Mouse (Mus musculus) thymus, adult 2 months (tissue): Measurements from ENCODE around the gene Myh9. TPM values are rescaled to one million over a fixed set of nuclear protein-coding genes. Genes with fewer than 3 reads are reported as not detected.
"Not testable (repeated sequence)": the region's sequence is repeated elsewhere in the genome, so short reads cannot be mapped to it uniquely, and the experiment has no call there.

Experiments used
- DNase-seq: peaks from one replicate; pipeline ENCODE4 v3.0.0; 2021
- H3K27ac ChIP-seq: fragments of 200-500 bp; 2 replicates; pipeline ENCODE4 v1.5.1; 2012; ENCODE audit warnings: low read length, control low read depth; ENCODE audit not compliant: control insufficient read depth, insufficient read depth
- H3K27me3 ChIP-seq: fragments of 200-500 bp; 2 replicates; pipeline ENCODE4 v1.6.1; 2012; ENCODE audit warnings: mild to moderate bottlenecking, low read length, moderate library complexity, mixed read lengths; ENCODE audit not compliant: control insufficient read depth, insufficient read depth
- H3K36me3 ChIP-seq: fragments of 200-500 bp; 2 replicates; pipeline ENCODE4 v1.6.1; 2012; ENCODE audit warnings: mild to moderate bottlenecking, low read length, moderate library complexity; ENCODE audit not compliant: control insufficient read depth, insufficient read depth
- H3K4me1 ChIP-seq: fragments of 200-500 bp; replicated peaks from 2 replicates; pipeline ENCODE4 v1.6.1; 2012; ENCODE audit warnings: low read length; ENCODE audit not compliant: control insufficient read depth, insufficient read depth
- H3K4me3 ChIP-seq: fragments of 200-500 bp; 2 replicates; pipeline ENCODE4 v1.5.1; 2012; ENCODE audit warnings: mild to moderate bottlenecking, low read length, control low read depth, moderate library complexity; ENCODE audit not compliant: control insufficient read depth, insufficient read depth
- CTCF ChIP-seq: fragments of 200-500 bp; IDR thresholded peaks from 2 replicates; pipeline ENCODE4 v1.5.1; 2012; ENCODE audit warnings: mild to moderate bottlenecking, control low read depth, low read length, moderate library complexity, borderline replicate concordance; ENCODE audit not compliant: control insufficient read depth, poor library complexity, insufficient read depth; ENCODE audit errors: extremely low read depth
- POLR2A ChIP-seq: fragments of 200-500 bp; IDR thresholded peaks from 2 replicates; pipeline ENCODE4 v1.6.1; 2012; ENCODE audit warnings: mild to moderate bottlenecking, low read length, control low read depth, moderate library complexity; ENCODE audit not compliant: control insufficient read depth, poor library complexity, insufficient read depth; ENCODE audit errors: extremely low read depth
- WGBS: fragments of 180-500 bp; shearing (Covaris S2); methylation state at CpG from one replicate; pipeline ENCODE4 v1.1.7; 2018; 5-methylcytosine and 5-hydroxymethylcytosine counted together
- polyA plus RNA-seq: library from polyadenylated mRNA; depleted of rRNA; stranded (reverse); fragments of >200 nt; gene quantifications from 2 replicates; pipeline ENCODE4 v1.2.3, GENCODE M21; 2012

Gene Myh9
- polyA plus RNA-seq, 1 experiment = 167 TPM

- DNase-seq = peak; percentile 72
- H3K4me1 ChIP-seq = no peaks in the 10 kb centered on the region
- no peak overlapping the region for H3K4me3 ChIP-seq
- 49% methylated on average over 1 of the region's 1 CpGs for WGBS
- H3K27ac ChIP-seq = no peak overlapping the region
- no peaks in the 10 kb centered on the region for H3K36me3 ChIP-seq
- TF ChIP-seq POLR2A (no peak), CTCF (no peak)
- H3K27me3 ChIP-seq = no peaks in the 10 kb centered on the region
These were observed 91.5 kb downstream of the Myh9 start for GRCm38 (mm10) chr15:77750461-77750860.

- Histone ChIP-seq H3K27me3 (no peaks in the 10 kb centered on the region), H3K36me3 (no peaks in the 10 kb centered on the region), H3K27ac (no peak overlapping the region), H3K4me1 (no peaks in the 10 kb centered on the region), H3K4me3 (no peak overlapping the region)
- no peak for DNase-seq
- TF ChIP-seq CTCF = no peak
- no peak for TF ChIP-seq POLR2A
- 96% methylated on average over 10 of the region's 10 CpGs for WGBS
These were observed 92.3 kb downstream of the Myh9 start for GRCm38 (mm10) chr15:77749717-77750116.

GRCm38 (mm10) chr15:77748414-77748813 is 93.6 kb downstream of the Myh9 start:
- Histone ChIP-seq H3K27ac (no peak overlapping the region), H3K4me3 (no peak overlapping the region), H3K36me3 (no peaks in the 10 kb centered on the region), H3K4me1 (no peaks in the 10 kb centered on the region), H3K27me3 (no peaks in the 10 kb centered on the region)
- TF ChIP-seq POLR2A = no peak
- no peak for TF ChIP-seq CTCF
- WGBS = 89% methylated on average over 3 of the region's 3 CpGs
- no peak for DNase-seq

GRCm38 (mm10) chr15:77746326-77746725 is 95.6 kb downstream of the Myh9 start:
- TF ChIP-seq POLR2A = no peak
- no peak for TF ChIP-seq CTCF
- H3K4me1 ChIP-seq = no peaks in the 10 kb centered on the region
- 94% methylated on average over 1 of the region's 1 CpGs for WGBS
- no peak overlapping the region for H3K4me3 ChIP-seq
- H3K36me3 ChIP-seq = no peaks in the 10 kb centered on the region
- H3K27me3 ChIP-seq = no peaks in the 10 kb centered on the region
- no peak overlapping the region for H3K27ac ChIP-seq
- DNase-seq = no peak

- no peak overlapping the region for H3K4me3 ChIP-seq
- H3K36me3 ChIP-seq = no peaks in the 10 kb centered on the region
- no peak overlapping the region for H3K27ac ChIP-seq
- TF ChIP-seq POLR2A = no peak
- no peak for TF ChIP-seq CTCF
- H3K4me1 ChIP-seq = no peaks in the 10 kb centered on the region
- no peaks in the 10 kb centered on the region for H3K27me3 ChIP-seq
- no peak for DNase-seq
These were observed 96.9 kb downstream of the Myh9 start for GRCm38 (mm10) chr15:77745081-77745480.

- Histone ChIP-seq H3K27me3 (no peaks in the 10 kb centered on the region), H3K27ac (no peak overlapping the region), H3K36me3 (no peaks in the 10 kb centered on the region), H3K4me1 (no peaks in the 10 kb centered on the region), H3K4me3 (no peak overlapping the region)
- TF ChIP-seq CTCF (no peak), POLR2A (no peak)
- WGBS = 71% methylated on average over 5 of the region's 5 CpGs
- DNase-seq = no peak
These were observed 97.3 kb downstream of the Myh9 start for GRCm38 (mm10) chr15:77744632-77745031.

GRCm38 (mm10) chr15:77741556-77741955 is 100.4 kb downstream of the Myh9 start:
- H3K4me1 ChIP-seq, H3K27ac ChIP-seq, H3K36me3 ChIP-seq, H3K4me3 ChIP-seq, DNase-seq, H3K27me3 ChIP-seq: not testable (repeated sequence)
- WGBS = 95% methylated on average over 6 of the region's 6 CpGs
